Mouse (Mus musculus): ENCODE measurements around the gene Tnfsf15. TPM values are rescaled to one million over a fixed set of nuclear protein-coding genes. Genes with fewer than 3 reads are reported as not detected.

Gene Tnfsf15
- total RNA-seq, 2 experiments from 2014 or later: 0.17 to 0.39 TPM

GRCm38 (mm10) chr4:63742763-63743371 is 2.0 kb downstream of the Tnfsf15 start:
- no peak for DNase-seq (ENCODE audit: low spot score in 2 of 2)

GRCm38 (mm10) chr4:63742101-63742500 is 2.8 kb downstream of the Tnfsf15 start:
- DNase-seq (ENCODE audit: low spot score in 2 of 2): no peak

- no peak for DNase-seq (ENCODE audit: low spot score in 2 of 2)
Measured at GRCm38 (mm10) chr4:63740761-63741160, 4.2 kb downstream of the Tnfsf15 start.

- no peak for DNase-seq (ENCODE audit: low spot score in 2 of 2)
Measured at GRCm38 (mm10) chr4:63740001-63740400, 4.9 kb downstream of the Tnfsf15 start.

- no peak for DNase-seq (ENCODE audit: low spot score in 2 of 2)
Measured at GRCm38 (mm10) chr4:63739524-63739923, 5.4 kb downstream of the Tnfsf15 start.

- no peak for DNase-seq (ENCODE audit: low spot score in 2 of 2)
Measured at GRCm38 (mm10) chr4:63738364-63738997, 6.4 kb downstream of the Tnfsf15 start.

GRCm38 (mm10) chr4:63731299-63731698 is 13.6 kb downstream of the Tnfsf15 start:
- DNase-seq (ENCODE audit: low spot score in 2 of 2): no peak

- no peak for DNase-seq (ENCODE audit: low spot score in 2 of 2)
Measured at GRCm38 (mm10) chr4:63726727-63727126, 18.2 kb downstream of the Tnfsf15 start.

- no peak for DNase-seq (ENCODE audit: low spot score in 2 of 2)
Measured at GRCm38 (mm10) chr4:63725981-63726380, 18.9 kb downstream of the Tnfsf15 start.

- peak; percentile 60 to 66 for DNase-seq (ENCODE audit: low spot score in 2 of 2)
Measured at GRCm38 (mm10) chr4:63717922-63718643, 26.8 kb downstream of the Tnfsf15 start.

GRCm38 (mm10) chr4:63711886-63712285 is 33.0 kb downstream of the Tnfsf15 start:
- DNase-seq (ENCODE audit: low spot score in 2 of 2): no peak

GRCm38 (mm10) chr4:63710431-63711220 is 34.3 kb downstream of the Tnfsf15 start:
- no peak for DNase-seq (ENCODE audit: low spot score in 2 of 2)

GRCm38 (mm10) chr4:63706279-63706971 is 38.5 kb downstream of the Tnfsf15 start:
- no peak for DNase-seq (ENCODE audit: low spot score in 2 of 2)

- no peak for DNase-seq (ENCODE audit: low spot score in 2 of 2)
Measured at GRCm38 (mm10) chr4:63704232-63704631, 40.7 kb downstream of the Tnfsf15 start.

GRCm38 (mm10) chr4:63703686-63704085 is 41.2 kb downstream of the Tnfsf15 start:
- DNase-seq (ENCODE audit: low spot score in 2 of 2): no peak

- no peak for DNase-seq (ENCODE audit: low spot score in 2 of 2)
Measured at GRCm38 (mm10) chr4:63702006-63702704, 42.8 kb downstream of the Tnfsf15 start.

- no peak for DNase-seq (ENCODE audit: low spot score in 2 of 2)
Measured at GRCm38 (mm10) chr4:63699749-63700148, 45.2 kb downstream of the Tnfsf15 start.

- no peak for DNase-seq (ENCODE audit: low spot score in 2 of 2)
Measured at GRCm38 (mm10) chr4:63696921-63697320, 48.0 kb downstream of the Tnfsf15 start.

GRCm38 (mm10) chr4:63692351-63692750 is 52.6 kb downstream of the Tnfsf15 start:
- DNase-seq (ENCODE audit: low spot score in 2 of 2): no peak

- DNase-seq (ENCODE audit: low spot score in 2 of 2): no peak
Measured at GRCm38 (mm10) chr4:63687429-63687828, 57.5 kb downstream of the Tnfsf15 start.

Measured in adrenal gland, postnatal 4 days (tissue).